Mouse (Mus musculus) lung, adult 2 months (tissue): ENCODE measurements around the gene Nrg4.

ENCODE experiments used
- CTCF ChIP-seq: fragments of 200-500 bp; IDR thresholded peaks from 2 replicates; pipeline ENCODE4 v1.5.1; 2011; ENCODE audit warnings: mild to moderate bottlenecking, low read length, control low read depth; ENCODE audit not compliant: insufficient read depth
- POLR2A ChIP-seq: fragments of 200-500 bp; IDR thresholded peaks from 2 replicates; pipeline ENCODE4 v1.6.1; 2011; ENCODE audit warnings: low read depth, mild to moderate bottlenecking, control low read depth, low read length, borderline replicate concordance; ENCODE audit errors: extremely low read depth

GRCm38 (mm10) chr9:55215648-55216047 is 111.0 kb downstream of the Nrg4 start:
- TF ChIP-seq CTCF, result no peak
- no peak for TF ChIP-seq POLR2A
